Mouse (Mus musculus) thymus, adult 2 months (tissue): ENCODE measurements around the gene Syn1.

Source experiments
- CTCF ChIP-seq: fragments of 200-500 bp; IDR thresholded peaks from 2 replicates; pipeline ENCODE4 v1.5.1; 2012; ENCODE audit warnings: mild to moderate bottlenecking, control low read depth, low read length, moderate library complexity, borderline replicate concordance; ENCODE audit not compliant: control insufficient read depth, poor library complexity, insufficient read depth; ENCODE audit errors: extremely low read depth
- POLR2A ChIP-seq: fragments of 200-500 bp; IDR thresholded peaks from 2 replicates; pipeline ENCODE4 v1.6.1; 2012; ENCODE audit warnings: mild to moderate bottlenecking, low read length, control low read depth, moderate library complexity; ENCODE audit not compliant: control insufficient read depth, poor library complexity, insufficient read depth; ENCODE audit errors: extremely low read depth

DNA sequence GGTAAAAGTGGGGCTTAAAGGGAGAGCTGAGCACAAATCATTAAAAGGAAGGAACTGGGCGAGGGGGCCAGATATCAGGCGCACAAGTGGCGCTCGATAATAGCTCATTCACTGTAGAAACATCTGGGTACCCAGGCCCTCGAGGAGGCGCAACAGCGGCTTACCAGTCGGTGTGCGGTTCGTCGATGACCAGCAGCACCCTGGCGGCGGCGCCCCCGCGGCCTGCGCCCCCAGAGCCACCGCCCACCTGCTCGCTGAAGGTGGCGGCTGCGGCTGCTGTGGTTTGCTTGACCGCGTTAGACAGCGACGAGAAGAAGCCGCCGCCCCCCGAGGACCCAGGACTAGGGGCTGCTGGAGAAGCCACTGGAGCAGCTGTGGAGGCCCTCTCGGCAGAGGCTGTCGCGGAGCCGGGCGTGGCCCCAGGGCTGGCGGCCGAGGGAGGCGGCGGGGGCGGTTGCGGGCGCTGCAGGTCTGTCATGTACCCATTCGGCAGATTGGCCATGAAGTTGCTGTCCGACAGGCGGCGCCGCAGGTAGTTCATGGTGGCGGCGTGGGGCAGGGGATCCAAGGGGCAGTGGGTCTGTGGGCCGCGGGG is 458 bp downstream of the Syn1 start:
- TF ChIP-seq CTCF (no peak), POLR2A (no peak)
